Mouse (Mus musculus) spleen, adult 12 weeks (tissue): ENCODE results near the gene Arhgap9.

Source experiments
- DNase-seq: peaks from one replicate; pipeline ENCODE4 v3.0.0; 2022; ENCODE audit warnings: low spot score

The Arhgap9 gene

GRCm38 (mm10) chr10:127321621-127322020 is at the start of gene Arhgap9:
Gene Arhgap9 (plus strand): TSS chr10:127321964.
- no peak for DNase-seq

DNA sequence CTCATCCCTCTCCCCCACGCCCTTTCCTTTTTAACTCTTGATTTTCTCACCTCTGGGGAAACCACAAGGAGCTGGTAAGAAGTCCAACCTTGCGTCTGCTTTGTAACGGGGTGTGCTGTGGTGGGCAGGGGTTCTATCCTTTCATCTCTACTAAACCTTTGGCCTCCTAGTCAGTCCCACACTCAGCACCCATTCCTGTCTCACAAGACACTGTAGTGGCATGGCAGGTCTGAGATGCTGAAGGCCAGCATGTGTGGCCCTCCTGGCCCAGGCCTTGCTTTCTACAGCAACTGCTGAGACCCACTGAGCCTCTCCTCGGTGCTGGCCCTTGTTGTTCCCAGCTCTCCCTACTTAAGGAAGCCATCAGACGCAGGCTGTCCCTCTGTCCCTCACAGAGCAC is 49.4 kb upstream of the Arhgap9 start:
- no peak for DNase-seq

DNA sequence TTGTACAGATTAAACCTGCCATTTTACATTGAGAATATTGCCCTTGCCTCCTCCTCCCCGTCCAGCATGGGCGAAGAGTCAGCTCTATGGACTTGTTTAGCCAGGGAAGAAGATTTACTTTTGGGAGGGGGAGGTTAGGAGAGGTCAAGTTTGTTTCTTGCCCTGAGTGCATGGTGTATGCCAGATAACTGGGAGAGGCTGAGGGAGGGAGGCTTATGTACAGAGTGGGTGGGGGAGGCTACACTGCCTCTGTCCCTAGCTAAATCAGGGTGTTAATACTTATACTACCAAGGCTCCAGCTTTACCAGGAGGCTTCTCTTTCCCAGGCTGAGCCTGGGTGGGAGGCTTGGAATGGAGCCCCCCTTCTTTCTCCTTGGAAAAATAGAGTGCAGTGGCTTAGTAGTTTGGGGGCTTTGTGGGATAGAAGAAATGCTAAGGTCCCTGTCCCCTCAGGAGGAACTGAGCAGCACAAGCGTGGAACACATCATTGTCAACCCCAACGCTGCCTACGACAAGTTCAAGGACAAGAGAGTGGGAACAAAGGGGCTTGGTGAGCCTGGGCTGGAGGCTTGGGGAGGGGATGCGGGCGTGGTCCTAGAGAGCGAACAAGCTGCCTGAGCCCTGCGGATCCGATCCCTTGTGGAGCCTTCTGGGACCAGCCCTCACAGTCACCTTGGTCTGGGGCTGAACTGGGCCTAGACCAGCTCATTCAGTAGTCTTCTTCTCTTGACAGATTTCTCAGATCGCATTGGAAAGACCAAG is 47.3 kb upstream of the Arhgap9 start:
- DNase-seq, result no peak

GRCm38 (mm10) chr10:127279730-127280129 is 42.0 kb upstream of the Arhgap9 start:
- DNase-seq, result no peak

- no peak for DNase-seq
Observed at GRCm38 (mm10) chr10:127281316-127281715, 40.4 kb upstream of the Arhgap9 start.

- DNase-seq, result no peak
Observed at GRCm38 (mm10) chr10:127282620-127283215, 39.0 kb upstream of the Arhgap9 start.

DNA sequence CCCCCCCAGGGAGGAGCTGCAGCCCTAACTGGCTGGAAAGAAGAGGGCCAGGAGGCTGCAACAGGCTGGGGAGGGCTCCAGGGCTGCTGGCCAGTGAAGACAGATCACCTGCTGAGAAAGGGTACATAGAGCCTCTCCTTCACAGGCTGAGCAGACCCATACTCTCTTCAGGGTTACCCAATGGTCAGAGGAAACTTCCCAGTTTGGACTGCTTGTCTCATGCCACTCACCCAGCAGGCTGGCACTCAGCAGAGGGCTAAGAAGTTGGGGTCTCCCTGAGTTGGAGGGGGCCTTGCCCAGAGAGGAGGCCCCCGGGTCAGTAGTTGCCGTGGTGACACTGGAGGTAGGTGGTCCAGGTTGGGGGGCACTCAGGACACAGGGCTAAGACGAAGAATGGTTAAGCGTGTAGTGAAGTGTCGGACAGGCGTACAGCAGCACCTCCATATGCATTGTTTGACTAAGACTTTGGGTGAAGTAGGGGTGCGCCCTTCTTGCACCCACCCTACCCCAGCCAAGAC is 37.6 kb upstream of the Arhgap9 start:
- no peak for DNase-seq

DNA sequence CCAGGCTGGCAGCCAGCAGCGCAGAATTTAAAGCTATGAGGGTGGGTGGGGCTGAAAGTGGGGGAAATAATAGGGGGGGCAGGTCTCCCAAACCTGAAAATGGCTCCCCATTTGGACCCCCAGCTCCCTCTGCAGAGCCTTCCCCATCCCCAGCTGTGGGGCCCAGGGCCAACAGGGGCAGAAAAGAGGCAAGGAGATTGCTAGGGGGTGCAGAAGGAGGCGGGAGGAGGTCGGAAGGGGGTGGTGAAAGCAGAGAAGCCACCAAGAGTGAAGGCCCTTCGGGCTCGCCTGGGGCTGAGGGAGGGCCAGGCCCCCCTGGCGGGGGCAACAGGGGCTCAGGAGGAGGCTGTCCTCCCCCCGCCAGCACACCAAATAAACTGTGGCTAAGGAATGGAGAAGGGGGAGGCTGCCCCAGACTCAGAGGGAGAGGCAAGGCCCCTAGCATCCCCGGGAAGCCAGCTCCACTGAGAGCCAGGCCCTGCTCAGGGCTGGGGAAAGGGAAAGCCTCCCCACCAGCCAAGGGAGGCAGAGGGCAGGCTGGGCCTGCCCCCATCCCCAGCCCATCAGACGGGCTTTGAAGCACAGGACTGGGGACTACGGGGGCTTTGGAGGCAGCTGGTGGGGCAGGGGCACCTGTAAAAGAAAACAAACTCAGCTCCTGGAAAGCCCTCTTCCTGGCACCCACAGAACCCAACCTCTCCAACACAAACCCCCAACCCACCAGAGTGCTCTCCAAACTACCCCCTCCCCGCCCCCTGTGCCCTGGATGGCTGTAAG is 36.9 kb upstream of the Arhgap9 start:
- DNase-seq, result no peak

GRCm38 (mm10) chr10:127285644-127286043 is 36.1 kb upstream of the Arhgap9 start:
- DNase-seq, result no peak

GRCm38 (mm10) chr10:127286194-127286593 is 35.6 kb upstream of the Arhgap9 start:
- DNase-seq, result no peak

GRCm38 (mm10) chr10:127286730-127287129 is 35.0 kb upstream of the Arhgap9 start:
- no peak for DNase-seq

DNA sequence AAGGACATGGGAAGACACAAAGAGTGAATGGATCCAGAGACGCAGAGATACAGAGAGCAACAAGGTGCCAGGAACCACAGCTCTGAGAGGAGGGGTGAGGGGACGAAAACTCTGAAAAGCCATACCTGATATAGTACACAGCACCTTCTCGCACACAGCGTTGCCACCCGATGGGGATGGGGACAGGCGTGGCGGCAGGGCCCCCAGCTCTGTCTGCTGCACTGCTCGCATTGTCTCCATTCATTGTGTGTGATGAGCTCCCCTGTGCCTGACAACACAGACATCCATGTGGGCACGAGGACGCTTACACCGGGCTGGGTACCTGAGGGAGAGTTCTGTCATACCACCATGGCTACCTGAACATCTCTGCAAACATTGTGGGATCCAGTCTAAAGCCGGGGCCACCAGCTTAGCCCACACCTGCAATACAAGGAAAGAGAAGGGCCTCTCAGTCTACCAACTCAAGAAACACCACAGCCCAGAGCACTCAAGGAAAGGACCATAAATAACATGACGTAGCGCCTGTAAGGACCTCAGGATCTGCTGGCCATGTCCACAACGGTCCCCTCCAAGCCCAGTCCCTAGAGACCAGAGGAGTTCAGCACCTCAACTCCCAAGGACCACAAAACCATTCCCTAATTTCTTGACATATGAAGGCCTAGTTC is 34.4 kb upstream of the Arhgap9 start:
- DNase-seq, result no peak

DNA sequence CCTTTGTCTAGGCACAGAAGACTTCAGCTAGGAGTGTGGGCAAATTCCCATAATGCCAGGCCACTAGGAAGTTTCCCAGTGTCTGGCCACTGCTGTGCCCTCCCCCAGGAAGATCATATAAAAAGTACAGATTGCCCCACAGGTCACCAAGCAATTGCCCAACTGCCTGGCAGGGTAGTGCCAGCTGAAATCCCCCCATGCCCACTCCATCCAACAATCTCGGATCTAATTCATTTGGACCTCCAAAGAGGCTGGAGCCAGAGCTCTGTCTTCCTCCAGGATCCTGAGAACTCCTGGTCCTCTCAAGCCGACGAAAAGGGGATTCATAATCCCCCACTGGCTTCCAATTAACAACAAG is 33.8 kb upstream of the Arhgap9 start:
- DNase-seq, result no peak

DNA sequence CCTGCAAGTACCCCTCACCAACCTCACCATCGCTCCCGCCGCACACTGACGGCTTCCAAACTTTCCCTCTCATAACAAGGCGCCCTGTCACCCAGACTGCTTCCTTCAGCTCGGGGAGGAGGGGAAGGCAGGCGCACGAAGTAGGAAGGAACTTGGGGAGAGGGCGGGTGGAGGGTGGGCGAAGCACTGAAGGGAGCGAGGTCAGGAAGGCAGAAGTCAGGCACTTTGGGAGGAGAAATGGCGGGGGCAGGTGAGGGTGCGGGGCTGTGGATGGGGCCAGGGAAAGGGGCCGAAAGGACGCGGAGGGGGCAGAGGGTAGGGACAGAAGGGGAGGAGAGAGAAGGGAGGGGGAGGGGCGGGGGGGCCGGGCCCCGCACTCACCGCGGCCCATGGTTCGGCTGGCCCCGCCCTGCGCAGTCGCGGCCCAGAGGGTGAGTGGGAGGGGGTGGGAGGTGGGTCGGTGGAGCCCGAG is 33.4 kb upstream of the Arhgap9 start:
- DNase-seq, result no peak

- peak; percentile 85 for DNase-seq
Observed at GRCm38 (mm10) chr10:127288800-127289572, 32.8 kb upstream of the Arhgap9 start, which contains the start of gene Mbd6. Gene Mbd6 (minus strand): TSS chr10:127289018.

GRCm38 (mm10) chr10:127289573-127290191 is 32.1 kb upstream of the Arhgap9 start:
- peak; percentile 61 for DNase-seq

GRCm38 (mm10) chr10:127290307-127290929 is 31.3 kb upstream of the Arhgap9 start:
- DNase-seq, result peak; percentile 97

- DNase-seq, result peak; percentile 70
Observed at GRCm38 (mm10) chr10:127290930-127291880, 30.6 kb upstream of the Arhgap9 start.
